In the genomic region with DNA sequence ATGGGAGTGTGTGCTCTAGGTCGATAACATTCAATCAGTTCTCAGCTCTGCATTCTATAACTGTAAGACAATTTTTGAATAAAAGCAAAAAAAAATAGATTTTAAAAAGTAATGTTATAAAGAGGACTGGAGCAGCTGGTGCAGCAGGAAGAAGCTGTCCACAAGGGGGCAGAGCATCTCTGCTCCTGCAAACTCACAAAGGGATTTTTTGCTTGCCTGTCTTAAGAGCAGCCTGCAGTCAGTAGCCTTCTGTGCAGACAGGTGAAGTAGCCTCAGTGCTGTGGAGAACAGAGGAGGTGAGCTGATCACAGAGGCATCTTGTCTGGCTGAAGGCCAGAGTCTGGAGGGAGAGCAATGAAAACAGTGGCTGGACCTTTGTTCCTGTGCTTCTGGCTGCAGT, we compare ENCODE assay signal across 8 mouse cellular contexts.
DNase-seq lines count a peak whose midpoint lies in the region; ATAC-seq and TF ChIP-seq lines count a peak whose summit lies in the region.
"Not testable (repeated sequence)": the region's sequence is repeated elsewhere in the genome, so short reads cannot be mapped to it uniquely, and the experiment has no call there.

No protein-coding gene starts in this region.

- H3K4me3 ChIP-seq in forebrain, embryonic 10.5 days; limb, embryonic 14.5 days (replicated peaks; ENCODE audit: low read length): not testable (repeated sequence)

- peak; percentile 43 for DNase-seq in CD4-positive helper T cell, adult 2 months (ENCODE audit: low read depth, low spot score)
- DNase-seq in adrenal gland, postnatal 36 days: peak; percentile 19 to 56
- peak; percentile 31 for DNase-seq in forebrain, embryonic 10.5 days (ENCODE audit: extremely low spot score, low spot score)
- DNase-seq in heart, postnatal 4 days: peak; percentile 53
- DNase-seq in kidney, postnatal 36 days: peak; percentile 45 to 80
- DNase-seq in limb, embryonic 14.5 days (ENCODE audit: low spot score): peak; percentile 59
- peak; percentile 68 for DNase-seq in naive thymus-derived CD4-positive, alpha-beta T cell, adult 2 months (ENCODE audit: low read depth)
- peak; percentile 30 to 66 for DNase-seq in spleen, postnatal 4 days (ENCODE audit: low spot score in 2 of 2)

- H3K4me1 ChIP-seq in forebrain, embryonic 10.5 days; limb, embryonic 14.5 days (ENCODE audit: control insufficient read depth, insufficient read depth, low read length): not testable (repeated sequence)

- H3K27me3 ChIP-seq in forebrain, embryonic 10.5 days (ENCODE audit: poor library complexity, severe bottlenecking); limb, embryonic 14.5 days (ENCODE audit: control insufficient read depth, insufficient read depth, low read length): not testable (repeated sequence)

- 45% methylated on average over 1 of the region's 1 CpGs for WGBS in forebrain, embryonic 10.5 days
- 56% methylated on average over 1 of the region's 1 CpGs for WGBS in limb, embryonic 14.5 days

- not testable (repeated sequence) for H3K36me3 ChIP-seq in forebrain, embryonic 10.5 days (replicated peaks); limb, embryonic 14.5 days (ENCODE audit: control insufficient read depth, insufficient read depth, low read length)

- ATAC-seq in limb, embryonic 14.5 days (ENCODE audit: low FRiP score, low read depth): not testable (repeated sequence)

- not testable (repeated sequence) for H3K9me3 ChIP-seq in forebrain, embryonic 10.5 days; limb, embryonic 14.5 days (ENCODE audit: control insufficient read depth, low read length)

- not testable (repeated sequence) for TF ChIP-seq POLR2A in limb, embryonic 14.5 days (IDR thresholded peaks at IDR 0.05; ENCODE audit: borderline replicate concordance, extremely low read depth, insufficient read depth, insufficient read length)

- H3K27ac ChIP-seq in forebrain, embryonic 10.5 days; limb, embryonic 14.5 days (replicated peaks; ENCODE audit: low read depth, low read length): not testable (repeated sequence)

- not testable (repeated sequence) for H3K4me2 ChIP-seq in limb, embryonic 14.5 days (replicated peaks; ENCODE audit: low read depth, low read length, severe bottlenecking)

- not testable (repeated sequence) for H3K9ac ChIP-seq in limb, embryonic 14.5 days (ENCODE audit: low read depth, low read length, severe bottlenecking)
